Mouse (Mus musculus) urinary bladder, postnatal 36 days (tissue): ENCODE data around the gene Usp27x.

ENCODE experiments used
- DNase-seq, 2 experiments: peaks; one replicate each; pipeline ENCODE4 v3.0.0; 2022; ENCODE audit warnings: low spot score in 2 of 2, mixed read lengths in 1 of 2

Usp27x gene

DNA sequence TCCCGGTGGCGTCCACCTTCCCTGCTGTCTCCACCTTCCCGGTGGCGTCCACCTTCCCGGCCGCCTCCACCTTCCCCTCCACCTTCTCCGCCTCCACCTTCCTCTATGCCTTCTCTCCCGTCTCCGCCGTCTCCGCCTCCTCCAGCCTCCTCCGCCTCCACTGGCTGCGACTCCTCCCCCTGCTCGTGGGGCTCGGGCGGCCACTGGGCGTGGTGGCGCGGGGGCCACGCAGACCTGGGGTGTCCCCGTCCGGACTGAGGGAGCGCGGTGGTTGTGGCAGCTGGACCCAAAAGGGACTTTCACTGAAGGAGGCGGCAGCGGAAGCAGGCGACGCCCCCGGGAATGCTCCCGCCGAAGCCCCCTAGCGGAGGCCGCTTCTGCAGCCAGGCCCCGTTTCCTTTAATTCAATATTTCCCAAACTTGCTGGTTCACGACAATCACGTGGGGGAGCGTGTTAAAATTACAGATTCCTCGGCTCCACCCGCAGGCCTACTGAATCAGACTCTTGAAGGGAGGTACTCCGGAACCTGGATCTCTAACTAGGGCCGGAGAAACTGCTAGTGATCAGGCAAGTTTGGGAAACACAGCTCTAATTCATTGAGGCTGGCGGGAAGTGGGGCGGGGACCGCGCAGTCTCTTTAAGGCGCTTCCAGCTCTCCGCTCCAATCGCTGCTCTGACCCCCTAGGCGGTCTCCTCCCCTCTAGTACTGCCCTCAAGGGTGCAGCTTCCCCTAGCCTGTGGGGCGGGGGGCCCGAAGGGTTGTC, at the start of gene Usp27x:
Usp27x (minus strand) TSS at position 115 of the 765 bp plus-strand sequence.
- peak; percentile 67 to 81 for DNase-seq

GRCm38 (mm10) chrX:7422691-7423111, 47.1 kb upstream of the Usp27x start:
- DNase-seq, result peak; percentile 51 to 73

DNA sequence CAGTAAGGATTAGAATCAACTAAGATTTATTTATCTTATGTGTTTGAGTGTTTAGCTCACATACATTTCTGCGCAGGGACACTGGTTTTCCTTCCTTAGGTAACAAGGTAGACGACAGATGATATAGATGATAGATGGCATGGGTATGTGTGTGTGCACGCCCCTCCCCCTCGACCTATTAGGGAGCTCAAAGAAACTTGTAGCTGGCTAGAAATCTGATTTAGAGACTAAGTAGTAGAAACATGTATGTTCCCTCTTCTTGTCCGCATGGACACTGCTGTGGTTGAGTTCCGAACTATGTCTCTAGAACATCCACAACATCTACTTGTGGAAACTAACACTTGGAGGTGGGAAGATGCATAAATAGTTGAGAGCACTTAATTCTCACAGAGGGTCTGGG, 46.5 kb upstream of the Usp27x start:
- DNase-seq, result no peak

- DNase-seq, result peak; percentile 19 to 36
Observed at GRCm38 (mm10) chrX:7421016-7421415, 45.4 kb upstream of the Usp27x start.

DNA sequence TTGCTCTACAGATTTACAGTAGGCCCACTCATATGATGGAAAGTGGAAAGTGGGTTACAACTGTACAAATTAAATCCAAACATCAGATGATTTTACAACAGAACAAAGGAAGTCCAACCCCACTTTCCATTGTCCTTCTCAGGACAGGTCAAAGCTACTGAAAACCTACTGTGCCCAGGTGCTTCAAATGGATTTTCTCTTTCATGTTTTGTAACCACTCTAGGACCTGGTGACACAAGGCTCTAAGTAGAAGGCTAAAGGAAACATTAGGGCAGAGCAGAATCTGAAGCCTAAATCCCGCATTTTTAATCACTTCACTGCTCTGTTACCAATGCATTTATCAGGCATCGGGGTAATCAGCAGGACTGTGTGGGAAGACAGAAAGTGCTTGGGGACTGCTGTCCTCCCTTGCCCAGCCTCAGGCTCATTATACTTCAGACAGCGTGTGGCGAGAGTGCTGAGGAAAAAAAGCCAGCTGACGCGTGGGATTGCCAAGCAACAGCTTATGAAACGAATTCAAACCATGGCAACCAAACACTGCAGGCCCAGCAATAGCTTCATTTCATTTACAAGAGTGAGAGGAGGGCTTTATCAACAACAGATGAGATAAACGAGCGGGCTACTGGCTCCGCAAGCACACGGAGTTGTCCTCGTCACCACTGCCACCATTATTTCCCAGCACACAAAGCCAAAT, 40.7 kb upstream of the Usp27x start:
- DNase-seq, result peak in 1 of 2 experiments; percentile 24

- no peak for DNase-seq
Observed at GRCm38 (mm10) chrX:7415308-7415707, 39.7 kb upstream of the Usp27x start.

GRCm38 (mm10) chrX:7412239-7413033, 36.8 kb upstream of the Usp27x start:
- no peak for DNase-seq

DNA sequence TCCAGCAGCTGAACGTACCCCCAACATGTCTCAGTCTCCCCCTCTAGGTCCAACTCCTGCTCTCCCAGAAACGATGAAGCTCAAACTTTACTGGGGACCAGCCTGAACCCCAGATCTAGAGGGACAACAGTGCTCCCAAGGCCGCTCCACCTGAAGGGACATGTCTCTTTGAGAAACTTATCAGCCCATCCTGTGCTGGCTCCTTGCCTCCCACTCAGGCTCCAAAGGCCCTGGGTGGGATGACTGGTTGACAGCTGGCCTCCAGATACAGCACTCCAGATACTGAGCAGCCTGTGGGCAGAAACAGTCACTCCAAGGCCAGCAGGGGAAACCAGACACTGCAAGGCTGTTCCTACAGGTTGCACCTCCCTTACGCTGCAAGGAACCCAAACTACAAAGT, 956 bp upstream of the Usp27x start:
- DNase-seq, result no peak

DNA sequence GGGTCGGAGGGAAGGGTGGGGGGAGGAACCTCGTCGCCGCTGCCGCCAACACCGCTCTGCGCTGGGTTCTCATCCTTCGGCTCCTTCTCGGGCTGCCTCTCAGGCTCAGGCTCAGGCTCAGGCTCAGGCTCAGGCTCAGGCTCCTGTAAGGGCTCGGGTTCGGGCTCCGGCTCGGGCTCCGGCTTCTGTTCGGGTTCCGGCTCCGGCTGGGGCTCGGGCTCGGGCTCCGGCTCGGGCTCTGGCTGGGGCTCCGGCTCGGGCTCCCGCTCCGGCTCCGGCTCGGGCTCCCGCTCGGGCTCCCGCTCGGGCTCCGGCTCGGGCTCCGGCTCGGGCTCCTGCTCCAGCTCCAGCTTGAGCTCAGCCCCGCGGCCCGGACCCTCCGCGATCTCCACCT, 311 bp downstream of the Usp27x start:
- DNase-seq, result no peak

- no peak for DNase-seq
Observed at GRCm38 (mm10) chrX:7325455-7325854, 50.2 kb downstream of the Usp27x start.

DNA sequence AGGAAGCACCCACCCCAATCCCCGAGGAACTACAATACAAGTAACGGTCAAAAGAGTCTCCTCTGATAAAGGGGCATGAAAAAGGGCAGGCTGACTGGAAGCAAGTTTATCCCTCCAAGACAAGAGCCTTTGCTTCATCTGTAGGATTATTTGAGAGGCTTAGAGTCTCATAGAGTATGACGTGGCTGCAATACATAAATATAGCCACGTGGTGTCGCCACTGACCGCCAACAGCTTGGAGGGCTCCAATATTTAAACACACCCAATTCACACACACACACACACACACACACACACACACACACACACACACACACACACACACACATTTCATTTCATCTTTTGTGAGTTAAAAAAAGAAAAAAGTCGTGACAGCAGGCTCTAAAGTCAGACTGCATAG, 53.3 kb downstream of the Usp27x start:
- DNase-seq, result peak; percentile 23 to 59
